Mouse (Mus musculus) G1E (cell line): ENCODE measurements around the gene Zkscan6.

ENCODE experiments used
- CTCF ChIP-seq: IDR thresholded peaks from 2 replicates; pipeline ENCODE4 v1.5.1; 2012; ENCODE audit warnings: low read depth, low read length, inconsistent platforms, mixed read lengths
- GATA1 ChIP-seq: IDR thresholded peaks from 2 replicates; pipeline ENCODE4 v1.6.1; 2012; ENCODE audit warnings: borderline replicate concordance, low read length, inconsistent platforms, mixed read lengths
- POLR2AphosphoS5 ChIP-seq: IDR thresholded peaks from 2 replicates; pipeline ENCODE4 v1.6.1; 2012; ENCODE audit warnings: low read depth, low read length, inconsistent platforms; ENCODE audit not compliant: insufficient replicate concordance
- TAL1 ChIP-seq: conservative IDR thresholded peaks from 2 replicates; pipeline ENCODE4 v1.6.1; 2012; ENCODE audit warnings: low read depth, low read length, inconsistent platforms, mixed read lengths

GRCm38 (mm10) chr11:65861476-65861875, 54.5 kb downstream of the Zkscan6 start:
- no peak for TF ChIP-seq CTCF
- no peak for TF ChIP-seq GATA1
- no peak for TF ChIP-seq TAL1
- no peak for TF ChIP-seq POLR2AphosphoS5
